Mouse (Mus musculus) A20 (cell line): ENCODE results near the gene Gabre.

Source experiments
- DNase-seq: peaks from one replicate; pipeline ENCODE4 v3.0.0-alpha.2; 2011; ENCODE audit warnings: low read depth, low spot score

Gabre gene

DNA sequence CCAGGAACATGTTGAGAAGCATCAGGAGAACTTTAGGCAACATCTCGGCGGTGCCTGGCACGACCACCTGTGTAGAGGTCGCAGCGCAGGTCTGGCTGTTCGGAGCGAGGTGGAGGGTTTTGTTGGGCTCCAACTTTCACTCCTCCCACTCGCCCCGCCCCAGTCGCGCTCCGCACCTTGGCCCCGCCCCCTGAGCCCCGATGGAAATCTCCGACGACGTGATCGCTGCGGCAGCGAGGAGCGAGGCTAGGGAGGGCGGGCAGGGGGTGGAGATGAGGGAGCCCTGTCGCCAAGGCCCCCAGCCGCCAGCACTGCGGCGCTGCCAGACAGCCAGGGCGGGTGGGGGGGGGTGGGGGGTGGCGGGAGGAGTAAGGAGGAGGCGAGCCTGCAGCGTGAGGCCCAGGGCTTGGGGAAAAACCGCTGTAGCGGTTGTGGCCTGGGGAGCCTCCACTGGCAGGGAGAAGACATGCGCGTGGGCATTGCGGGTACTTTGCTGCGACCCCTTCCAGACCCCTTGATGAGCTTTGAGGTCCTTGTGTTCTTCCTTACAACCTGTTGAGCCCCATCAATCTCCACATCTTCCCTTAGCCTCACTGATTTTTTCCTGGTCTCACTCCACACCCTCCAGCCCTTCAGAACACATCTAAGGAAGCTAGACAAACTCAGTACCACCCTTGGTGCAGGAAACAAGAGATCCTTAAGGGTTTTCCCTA, at the start of gene Gabre:
Gene Gabre, minus strand, starts transcription at position 145 of the 713 bp plus-strand sequence.
- DNase-seq: no peak

DNA sequence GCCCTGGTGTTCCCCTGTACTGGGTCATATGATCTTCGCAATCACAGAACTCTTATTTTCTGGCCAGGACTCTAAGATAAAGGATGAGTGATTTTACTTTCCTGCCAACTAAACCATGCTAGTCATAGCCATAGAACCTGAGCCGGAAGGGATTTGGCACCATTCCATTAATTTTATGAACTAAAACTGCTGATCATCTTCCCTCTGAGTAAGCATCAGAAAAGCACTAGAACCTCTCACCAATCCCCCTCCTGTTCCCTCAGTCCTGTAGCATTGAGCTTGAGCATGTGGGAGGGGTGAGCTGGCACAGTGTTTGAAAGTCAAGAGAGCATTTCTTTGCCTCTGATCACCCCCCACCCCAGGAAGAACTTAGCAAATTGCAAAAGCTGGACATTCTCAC, 23.2 kb upstream of the Gabre start:
- DNase-seq: no peak

DNA sequence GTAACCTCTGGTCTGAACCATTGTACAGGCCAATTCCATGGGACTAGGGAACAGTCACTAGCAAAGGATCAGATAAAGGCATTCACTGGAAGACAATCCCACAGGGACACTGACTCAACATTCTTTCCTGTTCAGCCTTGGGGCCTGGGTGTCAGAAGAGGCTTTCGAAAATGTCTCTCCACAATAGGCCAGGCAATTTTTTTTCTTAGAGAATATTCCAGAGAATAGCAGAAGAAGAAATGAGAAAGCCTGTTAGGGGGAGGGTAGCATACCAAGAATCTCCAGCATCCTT, 715 bp upstream of the Gabre start:
- no peak for DNase-seq

DNA sequence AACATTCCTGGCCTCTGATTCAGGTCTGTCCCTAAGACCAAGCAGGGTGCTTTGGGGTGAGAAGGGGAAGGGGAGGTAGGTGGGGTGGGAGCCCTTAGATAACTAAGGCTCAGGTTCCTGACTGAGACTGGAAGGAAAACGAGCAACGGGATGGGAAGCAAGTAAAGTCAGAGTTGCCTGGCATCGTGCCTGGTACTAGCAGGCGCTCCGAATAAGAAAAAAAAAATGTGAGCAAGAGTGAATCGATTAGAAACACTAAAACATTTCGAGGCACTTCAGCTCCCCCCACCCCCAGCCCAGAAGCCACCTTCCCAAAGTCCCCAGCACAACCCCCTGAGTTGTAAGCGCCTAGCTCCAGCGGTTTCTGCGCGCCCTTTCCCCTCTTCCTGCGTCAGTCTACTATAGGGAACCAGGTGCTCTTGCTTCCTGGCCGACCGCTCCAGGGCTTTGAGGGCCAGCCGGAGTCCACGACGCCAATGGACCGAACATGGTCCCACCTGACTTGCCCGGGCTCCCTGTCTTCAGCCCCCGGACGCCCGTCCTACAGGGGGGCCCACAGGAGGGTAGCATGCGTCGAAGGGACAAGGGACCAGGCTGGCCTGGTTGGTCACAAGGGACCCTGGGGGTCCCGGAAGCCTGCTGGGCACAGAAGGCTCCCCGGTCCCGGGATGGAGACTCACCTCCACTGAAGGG, 491 bp downstream of the Gabre start:
- DNase-seq: no peak

DNA sequence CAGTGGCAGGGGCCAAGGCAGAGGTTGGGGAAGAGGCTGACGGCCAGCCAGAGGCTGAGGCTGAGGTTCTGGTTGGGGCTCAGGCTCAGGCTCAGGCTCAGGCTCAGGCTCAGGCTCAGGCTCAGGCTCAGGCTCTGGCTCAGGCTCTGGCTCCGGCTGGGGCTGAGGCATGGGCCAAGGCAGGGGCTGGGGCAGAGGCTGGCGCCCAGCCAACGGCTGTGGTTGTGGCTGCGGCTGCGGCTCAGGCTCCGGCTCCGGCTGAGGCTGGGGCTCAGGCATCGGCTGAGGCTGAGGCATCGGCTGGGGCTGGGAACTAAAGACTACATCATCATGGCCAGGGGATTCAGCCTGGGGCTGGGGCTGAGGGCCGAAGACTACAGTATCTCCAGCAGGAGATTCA, 4.0 kb downstream of the Gabre start:
- no peak for DNase-seq

DNA sequence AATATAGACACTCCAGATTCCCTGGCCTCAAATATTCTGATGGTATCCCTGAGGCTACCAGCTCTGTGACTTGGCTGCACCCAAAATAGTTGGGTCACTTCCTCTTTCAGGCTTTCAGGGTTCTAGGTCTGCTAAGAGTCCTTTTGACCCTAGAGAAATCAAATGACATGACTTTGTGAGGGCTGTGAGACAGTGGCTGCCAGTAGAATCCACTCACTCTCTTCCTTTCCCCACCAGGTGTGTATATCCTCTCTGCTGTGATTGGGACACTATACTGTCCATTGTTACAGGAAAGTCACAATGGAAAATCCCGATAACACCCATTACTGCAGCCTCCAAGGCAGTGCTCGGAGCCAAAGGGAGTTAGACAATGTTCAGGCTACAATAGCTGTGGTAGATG, 52.9 kb downstream of the Gabre start, which contains the start of gene Magea4:
Gene Magea4, plus strand, starts transcription at position 301 of the 400 bp plus-strand sequence.
- DNase-seq: no peak
